Mouse (Mus musculus): Measurements from ENCODE around the gene Meis2. TPM values are rescaled to one million over a fixed set of nuclear protein-coding genes. Genes with fewer than 3 reads are reported as not detected.

Gene Meis2
- polyA plus RNA-seq, 1 experiment: 40.7 TPM

DNA sequence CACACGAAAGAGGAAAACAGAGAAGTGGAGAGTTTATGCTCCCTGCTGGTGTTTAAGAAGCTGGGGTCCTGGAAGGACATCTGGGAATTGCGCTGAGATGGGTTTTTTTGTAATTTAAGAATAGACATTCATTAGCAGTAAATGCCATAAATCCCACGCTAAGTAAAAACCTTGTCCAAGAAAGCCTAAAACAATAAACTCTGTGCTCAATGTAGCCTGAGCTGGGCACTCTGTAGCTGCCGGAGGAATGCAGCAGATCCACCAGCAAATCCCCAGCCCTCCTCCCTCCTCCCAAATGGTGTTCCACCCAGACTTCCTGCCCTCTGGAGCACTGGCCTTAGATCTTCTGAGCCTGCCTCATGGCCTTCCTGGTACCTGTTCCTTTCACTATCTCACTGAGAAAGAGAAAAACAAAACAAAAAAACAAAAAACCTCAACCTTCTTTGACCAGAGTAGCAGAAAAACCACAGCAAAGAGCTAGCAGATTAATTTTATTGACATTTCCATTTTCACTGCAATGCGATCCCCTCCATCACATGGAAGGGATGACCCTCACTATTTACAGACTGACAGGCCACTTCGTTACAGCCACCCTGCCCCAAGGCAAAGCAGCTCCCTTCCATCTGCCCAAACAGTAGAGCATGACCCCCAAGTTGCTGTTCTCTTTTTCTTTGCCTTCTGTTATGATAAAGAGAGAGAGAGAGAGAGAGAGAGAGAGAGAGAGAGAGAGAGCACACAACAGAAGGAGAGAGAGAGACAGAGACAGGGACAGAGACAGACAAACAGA is 64.1 kb downstream of the Meis2 start:
- DNase-seq (ENCODE audit: low spot score): no peak

DNA sequence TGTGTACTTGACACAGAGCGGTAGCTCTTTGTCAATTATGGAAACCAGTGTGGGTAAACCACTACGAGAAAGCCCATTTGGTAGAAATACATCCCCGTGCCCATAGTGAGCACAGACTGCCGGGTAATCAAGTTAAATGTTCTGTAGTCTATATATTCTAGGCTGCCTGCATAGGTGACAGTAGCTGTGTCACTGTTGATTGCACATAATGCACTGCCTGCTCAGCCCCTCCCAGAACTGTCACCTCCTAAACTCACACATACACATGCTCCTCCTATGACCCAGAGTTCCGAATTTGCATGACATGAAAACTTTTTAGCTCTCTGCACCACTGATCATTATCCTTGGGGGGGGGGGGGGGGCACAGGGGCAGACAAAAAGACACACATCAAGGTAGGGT is 65.1 kb downstream of the Meis2 start:
- DNase-seq (ENCODE audit: low spot score): no peak

DNA sequence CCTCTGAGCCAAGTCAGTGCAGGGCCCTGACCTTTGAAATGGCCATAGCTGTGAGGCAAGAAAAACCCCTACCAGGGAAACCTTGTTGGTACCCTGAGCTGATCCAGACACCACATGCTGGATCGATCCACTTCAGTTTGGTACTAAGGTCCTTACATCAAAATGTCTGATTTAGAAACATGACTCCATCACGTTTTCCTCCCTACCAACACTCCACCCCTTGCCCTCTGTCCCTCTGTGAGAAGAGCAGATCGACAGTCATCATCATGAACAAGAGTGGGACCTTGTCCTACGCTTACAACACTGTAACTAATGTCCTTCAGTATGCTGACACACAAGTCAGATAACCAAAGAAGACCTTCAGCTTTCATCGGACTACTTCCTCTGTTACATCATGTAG is 66.8 kb downstream of the Meis2 start:
- no peak for DNase-seq (ENCODE audit: low spot score)

DNA sequence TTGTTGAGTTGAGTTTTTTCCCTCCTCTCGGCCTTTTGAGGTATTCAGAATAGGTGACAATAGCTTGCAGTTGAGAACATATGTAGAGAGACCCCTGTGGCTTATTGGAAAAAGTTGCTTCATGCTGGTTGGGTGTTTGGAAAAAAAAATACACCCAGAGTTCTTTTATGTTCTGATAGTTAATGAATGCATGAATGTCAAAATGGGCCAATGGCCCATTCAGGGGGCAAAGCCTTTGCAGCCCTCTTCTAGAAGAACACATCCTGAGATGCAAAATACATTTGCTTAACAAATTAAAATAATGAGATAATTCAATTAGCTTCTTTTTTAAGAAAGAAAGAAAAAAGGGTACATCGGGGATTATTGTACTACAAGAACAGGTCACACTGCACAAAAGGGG is 69.2 kb downstream of the Meis2 start:
- DNase-seq (ENCODE audit: low spot score): no peak

DNA sequence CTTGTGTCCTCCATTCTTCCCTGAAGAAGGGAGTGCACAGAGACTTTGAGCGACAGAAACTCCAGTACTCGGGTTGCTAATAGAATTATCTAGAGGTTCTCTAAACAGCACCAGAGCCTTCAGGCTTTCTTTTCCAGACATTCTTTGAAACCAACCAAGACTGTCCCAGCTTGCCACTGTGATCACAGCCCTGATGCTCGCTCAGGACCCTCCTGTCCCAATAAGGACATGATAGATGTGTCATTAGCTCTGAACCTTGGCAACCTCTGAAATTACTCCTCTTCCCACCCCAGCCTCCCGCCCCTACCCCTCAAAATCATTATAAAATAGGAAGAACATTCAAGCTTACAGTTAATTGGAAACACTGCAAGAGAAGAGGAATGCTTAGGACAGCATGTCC is 71.8 kb downstream of the Meis2 start:
- no peak for DNase-seq (ENCODE audit: low spot score)

DNA sequence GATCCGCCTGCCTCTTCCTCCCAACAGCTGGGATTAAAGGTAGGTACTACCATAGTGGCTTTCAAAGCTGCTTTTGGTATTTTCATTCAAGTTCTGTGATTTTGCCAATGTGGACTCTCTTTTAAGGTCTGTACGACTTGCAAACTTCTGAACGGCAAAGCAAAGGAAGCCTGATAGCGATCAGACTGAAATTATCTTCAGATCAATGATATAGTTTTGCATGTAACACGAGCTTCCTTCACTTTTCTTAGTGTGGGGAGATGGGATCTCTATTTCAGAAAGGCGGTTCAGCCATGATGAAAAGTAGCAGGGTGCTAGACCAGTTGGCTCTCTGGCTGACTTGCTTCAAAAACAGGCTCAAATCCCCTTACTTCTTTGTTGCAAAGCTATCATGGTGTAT is 76.4 kb downstream of the Meis2 start:
- DNase-seq (ENCODE audit: low spot score): no peak

DNA sequence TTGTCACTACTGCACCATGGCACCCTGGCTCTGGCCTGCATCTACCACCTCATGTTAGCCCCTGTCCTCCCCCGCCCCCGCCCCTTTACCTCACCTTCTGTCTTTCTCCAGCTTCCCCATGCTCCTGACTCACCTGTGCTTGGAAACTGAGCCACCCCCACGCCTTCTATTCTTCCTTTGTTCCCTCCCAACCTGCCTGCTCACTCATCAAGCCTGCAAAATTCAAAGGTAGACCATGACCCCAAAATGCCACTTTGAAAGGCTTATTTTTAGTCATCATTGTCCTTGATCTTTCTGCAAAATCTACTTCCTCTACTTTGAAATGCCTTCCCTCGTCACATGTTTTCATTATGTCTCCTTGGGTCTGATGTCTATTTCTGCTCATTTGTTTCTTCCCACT is 77.2 kb downstream of the Meis2 start:
- DNase-seq (ENCODE audit: low spot score): no peak

DNA sequence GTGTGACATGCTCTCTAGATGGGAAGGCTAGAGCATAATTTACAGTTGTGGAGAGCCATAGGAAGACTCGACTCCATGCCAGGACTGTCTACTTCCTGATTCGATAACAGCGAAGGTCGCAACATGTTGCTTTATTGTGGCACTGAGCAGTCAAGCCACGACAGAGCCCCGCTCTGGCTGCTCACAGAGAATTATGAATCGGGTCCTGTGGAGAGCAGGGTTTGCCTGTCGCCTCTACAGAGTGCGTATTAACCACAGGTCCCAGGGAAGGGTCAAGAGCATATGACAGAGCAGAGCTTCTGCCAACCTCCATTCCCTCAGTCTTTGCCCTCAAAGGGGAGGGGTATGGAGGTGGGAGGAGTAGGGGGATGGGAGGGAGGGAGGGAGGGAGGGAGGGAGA is 80.7 kb downstream of the Meis2 start:
- DNase-seq (ENCODE audit: low spot score): no peak

DNA sequence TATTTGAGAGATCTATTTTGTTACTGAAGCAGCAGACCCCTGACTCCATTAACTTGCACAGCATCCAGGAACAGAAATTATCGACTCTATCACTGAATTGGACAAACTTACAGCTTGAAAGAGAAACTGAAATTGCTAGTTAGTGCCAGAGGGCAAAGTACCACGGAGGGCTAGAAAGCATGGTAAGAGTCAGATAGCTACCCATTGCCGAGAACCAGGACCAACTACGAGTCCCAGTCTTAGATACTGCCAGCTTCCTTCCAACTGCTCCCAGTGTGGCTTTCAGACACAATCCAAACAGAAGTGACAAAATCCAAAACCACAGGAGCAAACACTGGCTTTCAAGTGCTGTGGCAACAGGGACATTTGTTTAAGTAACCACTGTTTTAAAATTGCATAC is 81.2 kb downstream of the Meis2 start:
- no peak for DNase-seq (ENCODE audit: low spot score)

DNA sequence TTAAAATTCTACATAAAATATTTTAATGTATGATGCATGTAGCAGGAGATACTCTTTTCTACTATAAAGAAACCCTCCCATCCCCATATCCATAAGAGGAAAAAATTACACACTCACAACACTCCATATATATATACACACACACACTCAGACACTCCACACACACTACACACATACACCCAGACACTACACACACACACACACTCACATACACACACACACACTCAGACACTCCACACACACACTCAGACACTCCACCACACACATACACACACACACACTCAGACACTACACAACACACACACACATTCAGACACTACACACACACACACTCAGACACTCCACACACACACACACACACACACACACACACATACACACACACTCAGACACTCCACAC is 85.1 kb downstream of the Meis2 start:
- DNase-seq (ENCODE audit: low spot score): no peak

DNA sequence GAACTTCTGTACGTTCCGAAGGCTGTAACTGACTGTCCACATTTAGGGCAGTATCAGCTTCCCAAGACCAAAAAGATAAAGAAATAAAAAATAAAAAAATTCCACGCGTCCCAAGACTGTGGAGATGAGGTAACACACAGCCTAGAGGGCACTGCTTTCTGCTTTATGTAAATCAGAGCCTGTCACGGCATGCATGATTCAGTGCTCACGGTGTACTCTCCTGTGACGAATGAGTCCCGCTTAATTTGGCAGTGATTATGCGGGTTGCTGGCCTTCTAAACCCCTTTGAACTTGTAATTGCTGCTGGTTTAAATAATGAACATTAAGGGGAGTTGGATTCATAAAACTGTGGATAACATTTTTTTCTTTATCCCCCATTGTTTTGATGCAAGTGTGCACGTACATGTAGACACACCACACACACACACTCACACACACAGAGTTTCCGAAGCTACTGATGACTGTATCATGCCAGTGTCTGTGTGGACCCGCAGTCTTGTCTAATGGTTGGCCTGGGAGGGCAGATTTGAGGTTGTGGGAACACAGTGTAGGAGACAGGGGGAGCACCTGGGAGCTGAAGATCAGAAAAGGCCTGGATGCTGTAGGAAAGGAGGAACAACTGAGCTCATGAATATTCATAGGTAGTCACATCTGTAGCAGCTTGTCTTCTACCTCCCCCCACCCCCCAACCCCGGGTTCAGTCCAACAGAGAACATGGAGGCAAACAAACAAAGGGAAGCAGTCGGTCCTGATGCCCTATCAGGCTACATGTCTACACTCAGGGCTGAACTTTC is 85.8 kb downstream of the Meis2 start:
- DNase-seq (ENCODE audit: low spot score): no peak

DNA sequence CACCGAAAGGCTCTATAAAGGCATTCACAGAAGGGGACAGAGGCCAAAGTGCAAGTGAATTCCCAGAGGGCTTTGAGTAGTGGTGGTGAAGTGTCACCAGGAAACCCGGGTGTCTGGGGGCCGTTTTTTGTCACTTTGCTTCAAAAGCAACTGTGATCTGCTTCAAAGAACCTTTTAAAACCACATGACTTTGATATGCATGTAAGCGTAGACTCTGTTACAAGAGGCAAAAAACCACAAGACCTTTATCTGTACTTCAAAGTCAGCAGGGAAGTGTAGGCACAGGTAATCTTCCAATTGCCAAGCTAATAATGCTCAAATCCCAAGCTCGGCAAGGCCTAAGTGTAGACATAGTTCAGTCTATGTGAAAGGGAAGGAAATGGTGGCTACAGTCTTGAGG is 87.0 kb downstream of the Meis2 start:
- DNase-seq (ENCODE audit: low spot score): no peak

DNA sequence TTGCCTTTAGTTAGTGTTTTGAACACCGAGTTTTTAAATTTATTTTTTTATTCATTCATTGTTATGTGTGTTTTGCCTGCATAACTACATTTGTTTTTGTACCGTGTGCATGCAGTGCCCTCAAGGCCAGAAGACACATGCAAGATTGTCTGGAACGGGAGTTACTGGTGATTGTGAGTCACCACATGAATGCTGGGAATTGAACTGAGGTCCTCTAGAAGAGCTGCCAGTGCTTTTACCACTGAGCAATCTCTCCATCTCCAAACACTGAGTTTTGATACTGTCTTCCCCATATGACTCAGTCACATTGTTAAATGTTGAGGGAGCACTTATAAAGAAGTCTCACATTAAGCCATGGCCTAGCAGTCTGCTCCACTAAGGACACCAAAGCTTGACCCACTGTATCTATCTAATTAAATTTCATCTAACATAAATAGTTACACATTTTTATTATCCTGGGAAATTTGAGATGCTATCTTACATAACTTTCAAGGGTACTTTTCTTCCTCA is 94.3 kb downstream of the Meis2 start:
- DNase-seq (ENCODE audit: low spot score): no peak

DNA sequence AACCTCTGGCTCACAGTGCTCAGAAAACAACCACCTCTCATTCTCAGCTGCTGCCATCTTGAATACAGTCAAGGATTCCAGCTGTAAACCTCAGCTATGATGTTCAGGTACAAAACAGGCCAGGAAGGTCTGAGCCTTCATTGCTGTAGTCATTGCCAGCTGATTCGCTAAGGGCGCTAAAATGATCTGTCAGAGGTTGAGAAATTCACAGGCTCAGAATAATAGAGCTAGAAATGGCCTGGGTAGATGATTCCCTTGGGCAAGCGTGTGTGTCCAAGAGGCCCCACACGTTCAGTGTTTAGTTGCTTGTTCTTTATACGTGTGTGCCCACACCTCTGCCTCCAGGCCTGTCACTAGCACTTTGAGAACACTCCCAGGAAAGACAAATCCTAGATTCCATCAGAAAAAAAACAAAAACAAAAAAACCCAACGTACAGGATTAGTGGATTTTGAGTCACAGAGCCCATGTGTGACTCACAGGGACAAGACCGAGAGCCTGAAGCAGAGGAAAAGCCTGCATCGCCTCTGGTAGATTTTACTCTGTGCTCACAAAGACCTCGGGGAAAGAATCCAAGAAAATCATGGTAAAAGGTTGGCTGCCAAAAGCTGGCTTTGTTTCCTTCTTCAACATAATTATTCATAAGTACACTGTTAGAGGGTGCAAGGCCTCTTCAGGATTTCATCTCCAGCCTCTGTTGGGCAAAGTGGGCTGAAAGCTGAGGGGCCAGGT is 95.4 kb downstream of the Meis2 start:
- DNase-seq (ENCODE audit: low spot score): no peak

DNA sequence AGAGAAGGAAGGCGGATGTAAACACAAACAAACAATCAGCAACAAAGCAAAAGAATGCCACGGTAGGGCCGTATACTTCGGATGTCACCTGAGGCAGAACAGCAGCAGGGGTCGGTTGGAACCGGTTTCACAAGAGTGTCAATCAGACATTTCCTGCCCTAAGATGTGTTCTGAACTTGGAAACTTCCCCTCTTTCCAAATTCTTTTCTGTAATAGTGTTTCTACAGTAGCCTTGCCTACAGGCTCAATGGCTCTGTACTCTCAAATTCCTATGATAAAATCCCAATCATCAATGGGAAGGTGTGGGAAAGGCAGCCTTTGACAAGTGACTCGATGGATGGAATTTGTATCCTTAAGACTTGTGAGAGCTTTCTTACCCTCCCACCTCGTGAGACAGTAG is 96.4 kb downstream of the Meis2 start:
- no peak for DNase-seq (ENCODE audit: low spot score)

DNA sequence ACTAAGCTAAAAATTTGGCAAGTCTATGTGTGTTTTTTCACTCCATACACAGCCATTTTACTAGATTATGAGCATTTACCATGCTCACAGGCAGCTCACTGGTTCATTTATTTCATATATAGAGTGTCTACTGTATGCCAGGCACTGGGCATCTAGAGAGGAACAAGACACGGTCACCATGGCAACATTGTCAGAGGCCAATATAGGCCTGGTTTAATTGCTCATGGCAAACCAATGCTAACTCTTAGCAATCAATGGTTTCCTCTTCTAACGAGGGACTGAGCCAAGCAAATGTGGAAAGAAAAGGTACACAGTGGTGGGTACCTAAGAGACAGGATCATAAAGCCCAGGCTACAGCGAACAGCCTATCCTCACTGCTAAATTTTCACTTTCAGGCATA is 100.7 kb downstream of the Meis2 start:
- no peak for DNase-seq (ENCODE audit: low spot score)

DNA sequence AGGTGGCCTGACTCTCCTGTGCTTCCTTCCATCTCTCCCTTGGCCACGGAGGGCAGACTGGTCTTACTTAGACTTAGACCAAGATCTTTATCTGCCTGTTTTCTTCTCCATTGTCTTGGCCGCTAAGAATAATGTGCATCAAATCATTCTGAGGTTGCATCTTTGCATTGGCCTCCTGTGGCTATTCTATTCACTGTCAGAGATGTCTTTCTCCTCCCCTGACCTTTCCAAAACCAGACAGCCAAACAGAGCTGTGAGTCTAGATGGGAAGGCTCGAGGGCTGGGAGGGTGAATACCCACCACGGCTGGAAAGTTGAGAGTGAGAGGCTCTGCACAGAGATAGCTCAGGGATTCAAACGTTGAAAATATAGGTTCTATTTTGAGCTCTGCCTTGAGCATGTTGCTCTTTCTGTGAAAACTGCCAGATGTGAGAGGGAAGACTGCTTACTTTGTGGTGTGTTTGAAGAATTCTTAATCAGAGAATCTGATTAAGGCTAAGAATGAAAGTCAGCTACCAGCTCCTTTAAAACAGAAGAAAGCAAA is 102.3 kb downstream of the Meis2 start:
- no peak for DNase-seq (ENCODE audit: low spot score)

DNA sequence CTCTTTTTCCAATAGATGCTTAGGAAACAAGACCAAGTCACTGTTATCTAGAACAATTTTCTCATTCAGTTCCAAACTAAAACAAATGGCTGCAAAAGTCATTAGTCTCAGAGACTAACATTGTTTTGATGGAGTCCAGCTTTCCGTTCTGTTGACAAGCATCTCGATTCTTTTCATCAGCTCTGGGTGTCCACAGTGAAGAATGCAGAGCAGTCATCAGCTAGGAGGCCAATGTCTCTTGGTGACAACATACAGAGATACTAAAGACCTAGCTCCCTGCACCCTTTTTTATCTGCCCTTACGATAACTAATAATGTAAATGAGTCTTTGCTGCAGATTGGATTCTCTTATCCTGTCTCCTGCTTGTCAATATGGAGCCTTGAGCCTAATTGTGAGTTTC is 102.9 kb downstream of the Meis2 start:
- DNase-seq (ENCODE audit: low spot score): no peak

DNA sequence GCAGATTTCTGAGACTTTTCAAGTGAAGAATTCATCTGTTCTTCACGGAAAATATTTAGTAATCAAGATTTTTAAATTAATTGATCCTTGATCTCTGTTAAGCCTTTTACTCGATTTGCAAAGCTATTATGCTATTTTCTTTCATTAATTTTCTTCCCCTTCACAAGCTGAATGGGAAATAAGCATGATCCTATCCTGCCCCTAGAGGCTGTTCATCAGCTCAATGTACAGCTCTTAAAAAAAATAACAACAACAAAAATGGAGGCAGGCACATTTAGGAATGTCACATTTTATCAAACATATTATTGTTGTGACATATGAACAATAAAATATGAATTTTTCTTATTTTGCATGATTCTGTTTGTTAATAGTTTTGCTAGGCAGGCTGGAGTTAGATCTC is 103.5 kb downstream of the Meis2 start:
- no peak for DNase-seq (ENCODE audit: low spot score)

DNA sequence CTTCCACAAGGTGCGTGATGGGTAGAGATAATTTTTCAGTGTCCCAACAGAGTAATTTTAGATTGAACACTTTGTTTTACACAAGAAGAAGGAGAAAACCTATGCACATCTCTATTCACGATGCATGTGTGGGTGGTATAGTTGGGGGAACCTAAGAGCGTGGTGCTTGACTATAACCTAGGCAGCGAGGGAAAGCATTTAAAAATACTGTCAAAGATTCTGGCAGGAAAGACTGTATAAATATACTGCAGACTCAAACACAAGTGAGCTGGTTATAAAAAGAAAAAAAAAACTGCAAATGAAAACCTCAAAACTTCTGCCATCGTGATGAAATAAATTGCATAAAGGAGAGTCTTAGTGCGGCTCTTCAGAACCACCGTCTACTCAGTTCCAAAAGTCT is 105.0 kb downstream of the Meis2 start:
- DNase-seq (ENCODE audit: low spot score): no peak

DNA sequence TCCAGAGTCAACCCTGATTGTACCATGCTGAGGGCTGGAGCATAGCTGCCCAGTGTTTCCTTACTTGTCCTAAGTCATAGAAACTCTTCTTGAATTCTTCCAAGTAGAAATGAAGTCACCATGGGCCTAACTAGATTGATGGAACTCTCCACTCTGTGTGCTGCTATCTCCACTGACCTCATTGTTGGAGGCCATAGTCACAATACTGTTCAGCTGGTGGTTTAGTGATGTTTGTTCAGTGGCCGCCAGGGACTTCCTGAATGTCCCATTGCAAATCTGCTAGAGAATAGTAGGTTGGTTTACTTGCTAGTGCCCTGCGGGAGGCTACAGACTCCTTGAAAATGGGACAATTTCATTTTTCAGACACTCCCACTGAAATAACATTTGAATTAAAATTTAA is 108.9 kb downstream of the Meis2 start:
- DNase-seq (ENCODE audit: low spot score): no peak

DNA sequence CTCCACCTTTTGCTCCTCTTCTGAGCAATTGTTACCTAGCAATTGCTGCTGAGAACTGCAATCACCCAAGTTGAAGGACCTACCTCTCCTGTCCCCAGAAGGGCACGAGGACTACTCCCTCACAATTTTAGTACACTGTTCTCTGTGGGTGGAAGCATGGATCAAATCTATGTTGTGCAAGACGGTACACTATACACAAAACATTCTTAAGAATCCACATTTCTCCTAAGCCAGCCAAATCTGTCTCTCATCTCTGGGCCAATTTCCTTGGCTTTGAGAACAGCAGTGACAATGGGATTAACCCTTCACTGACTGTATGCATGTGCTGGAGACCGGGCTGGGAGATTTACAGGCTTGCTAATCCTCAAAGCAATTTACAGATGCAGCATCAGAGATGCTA is 115.0 kb downstream of the Meis2 start:
- DNase-seq (ENCODE audit: low spot score): no peak
